Mouse (Mus musculus) limb, embryonic 13.5 days (tissue): ENCODE results near the gene Ppme1. TPM values are rescaled to one million over a fixed set of nuclear protein-coding genes. Genes with fewer than 3 reads are reported as not detected.

ENCODE experiments used
- ATAC-seq: fragments of 200-750 bp; cut with Nextera tagmentation; 2 replicates; pipeline ENCODE4 v1.8.0; 2017; ENCODE audit warnings: low read depth, moderate number of reproducible peaks, moderate TSS enrichment; ENCODE audit not compliant: low FRiP score
- H3K27ac ChIP-seq: fragments of 300-500 bp; sonication (generic); 2 replicates; pipeline ENCODE4 v1.5.1; 2015; ENCODE audit warnings: inconsistent platforms, mild to moderate bottlenecking, moderate library complexity
- H3K27me3 ChIP-seq: fragments of 300-500 bp; sonication (generic); 2 replicates; pipeline ENCODE4 v1.6.1; 2015; ENCODE audit warnings: mild to moderate bottlenecking, inconsistent platforms
- H3K36me3 ChIP-seq: fragments of 300-500 bp; sonication (generic); 2 replicates; pipeline ENCODE4 v1.6.1; 2015; ENCODE audit warnings: inconsistent platforms, mild to moderate bottlenecking, moderate library complexity
- H3K4me1 ChIP-seq: fragments of 300-500 bp; sonication (generic); 2 replicates; pipeline ENCODE4 v1.6.1; 2015; ENCODE audit warnings: inconsistent platforms
- H3K4me2 ChIP-seq: fragments of 300-500 bp; sonication (generic); replicated peaks from 2 replicates; pipeline ENCODE4 v1.6.1; 2015; ENCODE audit warnings: inconsistent platforms, mild to moderate bottlenecking, moderate library complexity
- H3K4me3 ChIP-seq: fragments of 300-500 bp; sonication (generic); 2 replicates; pipeline ENCODE4 v1.5.1; 2015; ENCODE audit warnings: moderate library complexity, mild to moderate bottlenecking, inconsistent platforms
- H3K9ac ChIP-seq: fragments of 300-500 bp; sonication (generic); 2 replicates; pipeline ENCODE4 v1.6.1; 2015; ENCODE audit warnings: mild to moderate bottlenecking, inconsistent platforms
- H3K9me3 ChIP-seq: fragments of 300-500 bp; sonication (generic); 2 replicates; pipeline ENCODE4 v1.6.1; 2016; ENCODE audit warnings: inconsistent platforms
- WGBS: fragments of 180-500 bp; shearing (Covaris S2); methylation state at CpG from one replicate; pipeline ENCODE4 v1.1.7; 2015; 5-methylcytosine and 5-hydroxymethylcytosine counted together
- polyA plus RNA-seq: library from polyadenylated mRNA; unstranded; fragments of >200 nt; fragmentation: Nextera tagmentation; extraction: Ambion mirVana; gene quantifications from 2 replicates; pipeline ENCODE4 v1.2.1, GENCODE M21; 2015

Ppme1 gene
- polyA plus RNA-seq, 1 experiment from 2014 or later, result 53.6 TPM

- 97% methylated on average over 5 of the region's 5 CpGs for WGBS
- Histone ChIP-seq H3K4me3 (no peak overlapping the region), H3K27ac (no peak overlapping the region), H3K27me3 (no peaks in the 10 kb centered on the region), H3K9ac (no peak overlapping the region), H3K4me2 (no peak overlapping the region), H3K9me3 (no peaks in the 10 kb centered on the region), H3K36me3 (peaks cover 64% of the 10 kb centered on the region), H3K4me1 (no peaks in the 10 kb centered on the region)
- ATAC-seq, result no peak
Measured at GRCm38 (mm10) chr7:100317534-100317933, 54.6 kb downstream of the Ppme1 start.

GRCm38 (mm10) chr7:100316924-100317323 is 55.2 kb downstream of the Ppme1 start:
- ATAC-seq, result no peak
- peaks cover 65% of the 10 kb centered on the region for H3K36me3 ChIP-seq
- H3K4me3 ChIP-seq, result no peak overlapping the region
- H3K4me1 ChIP-seq, result no peaks in the 10 kb centered on the region
- no peaks in the 10 kb centered on the region for H3K9me3 ChIP-seq
- no peaks in the 10 kb centered on the region for H3K27me3 ChIP-seq
- H3K4me2 ChIP-seq, result no peak overlapping the region
- H3K27ac ChIP-seq, result no peak overlapping the region
- no peak overlapping the region for H3K9ac ChIP-seq
- WGBS, result 91% methylated on average over 8 of the region's 8 CpGs

- peaks cover 55% of the 10 kb centered on the region for H3K36me3 ChIP-seq
- H3K9ac ChIP-seq, result no peak overlapping the region
- no peaks in the 10 kb centered on the region for H3K27me3 ChIP-seq
- no peaks in the 10 kb centered on the region for H3K9me3 ChIP-seq
- no peak overlapping the region for H3K27ac ChIP-seq
- no peak for ATAC-seq
- H3K4me1 ChIP-seq, result peaks cover 25% of the 10 kb centered on the region
- 84% methylated on average over 4 of the region's 4 CpGs for WGBS
- H3K4me2 ChIP-seq, result no peak overlapping the region
- no peak overlapping the region for H3K4me3 ChIP-seq
Measured at GRCm38 (mm10) chr7:100312716-100313115, 59.4 kb downstream of the Ppme1 start.

GRCm38 (mm10) chr7:100310290-100310689 is 61.8 kb downstream of the Ppme1 start:
- 75% methylated on average over 12 of the region's 12 CpGs for WGBS
- Histone ChIP-seq H3K27me3 (no peaks in the 10 kb centered on the region), H3K9me3 (no peaks in the 10 kb centered on the region), H3K4me2 (no peak overlapping the region), H3K27ac (peak overlapping the region; percentile 39; the same call in 1 of the 2 replicates), H3K4me1 (peaks cover 25% of the 10 kb centered on the region), H3K4me3 (no peak overlapping the region), H3K36me3 (peaks cover 31% of the 10 kb centered on the region), H3K9ac (no peak overlapping the region)
- ATAC-seq, result no peak

GRCm38 (mm10) chr7:100309679-100310078 is 62.4 kb downstream of the Ppme1 start:
- WGBS, result 57% methylated on average over 6 of the region's 6 CpGs
- Histone ChIP-seq H3K4me3 (no peak overlapping the region), H3K9ac (no peak overlapping the region), H3K4me2 (no peak overlapping the region), H3K36me3 (peaks cover 25% of the 10 kb centered on the region), H3K4me1 (peaks cover 25% of the 10 kb centered on the region), H3K27me3 (no peaks in the 10 kb centered on the region), H3K9me3 (no peaks in the 10 kb centered on the region), H3K27ac (peak overlapping the region; percentile 45; the same call in 1 of the 2 replicates)
- no peak for ATAC-seq

- Histone ChIP-seq H3K4me3 (no peak overlapping the region), H3K36me3 (peaks cover 24% of the 10 kb centered on the region), H3K4me1 (peaks cover 25% of the 10 kb centered on the region), H3K9me3 (no peaks in the 10 kb centered on the region), H3K9ac (no peak overlapping the region), H3K27me3 (no peaks in the 10 kb centered on the region), H3K4me2 (no peak overlapping the region), H3K27ac (peak overlapping the region; percentile 52; the same call in 1 of the 2 replicates)
- no peak; the same call in 1 of the 2 replicates for ATAC-seq
- WGBS, result 56% methylated on average over 1 of the region's 1 CpGs
Measured at GRCm38 (mm10) chr7:100309216-100309615, 62.9 kb downstream of the Ppme1 start.

GRCm38 (mm10) chr7:100307872-100308653 is 64.0 kb downstream of the Ppme1 start:
- no peak overlapping the region for H3K4me3 ChIP-seq
- peaks cover 25% of the 10 kb centered on the region for H3K4me1 ChIP-seq
- H3K9me3 ChIP-seq, result no peaks in the 10 kb centered on the region
- H3K36me3 ChIP-seq, result peaks cover 18% of the 10 kb centered on the region
- ATAC-seq, result no peak
- no peak overlapping the region for H3K9ac ChIP-seq
- no peak overlapping the region for H3K4me2 ChIP-seq
- WGBS, result 55% methylated on average over 6 of the region's 6 CpGs
- H3K27me3 ChIP-seq, result no peaks in the 10 kb centered on the region
- H3K27ac ChIP-seq, result no peak overlapping the region

- H3K4me1 ChIP-seq, result peaks cover 23% of the 10 kb centered on the region
- no peak for ATAC-seq
- WGBS, result 90% methylated on average over 9 of the region's 9 CpGs
- H3K9me3 ChIP-seq, result no peaks in the 10 kb centered on the region
- no peak overlapping the region for H3K4me3 ChIP-seq
- peaks cover 16% of the 10 kb centered on the region for H3K36me3 ChIP-seq
- no peak overlapping the region for H3K27ac ChIP-seq
- no peaks in the 10 kb centered on the region for H3K27me3 ChIP-seq
- H3K4me2 ChIP-seq, result no peak overlapping the region
- no peak overlapping the region for H3K9ac ChIP-seq
Measured at GRCm38 (mm10) chr7:100305894-100306293, 66.2 kb downstream of the Ppme1 start.

- peaks cover 21% of the 10 kb centered on the region for H3K36me3 ChIP-seq
- peak overlapping the region; percentile 6; the same call in 1 of the 2 replicates for H3K27ac ChIP-seq
- 0 out of 2 replicates have a peak, but pooled peaks have one; percentile 20 for ATAC-seq
- no peak overlapping the region for H3K9ac ChIP-seq
- WGBS, result 65% methylated on average over 4 of the region's 4 CpGs
- no peaks in the 10 kb centered on the region for H3K27me3 ChIP-seq
- peaks cover 22% of the 10 kb centered on the region for H3K4me1 ChIP-seq
- no peak overlapping the region for H3K4me3 ChIP-seq
- H3K9me3 ChIP-seq, result no peaks in the 10 kb centered on the region
- H3K4me2 ChIP-seq, result no peak overlapping the region
Measured at GRCm38 (mm10) chr7:100302316-100302715, 69.8 kb downstream of the Ppme1 start.

GRCm38 (mm10) chr7:100301390-100301789 is 70.7 kb downstream of the Ppme1 start:
- 77% methylated on average over 3 of the region's 3 CpGs for WGBS
- no peak overlapping the region for H3K9ac ChIP-seq
- no peak overlapping the region for H3K4me3 ChIP-seq
- ATAC-seq, result no peak
- H3K9me3 ChIP-seq, result no peaks in the 10 kb centered on the region
- no peaks in the 10 kb centered on the region for H3K27me3 ChIP-seq
- no peak overlapping the region for H3K4me2 ChIP-seq
- H3K36me3 ChIP-seq, result peaks cover 26% of the 10 kb centered on the region
- peaks cover 29% of the 10 kb centered on the region for H3K4me1 ChIP-seq
- no peak overlapping the region for H3K27ac ChIP-seq

GRCm38 (mm10) chr7:100298861-100299510 is 73.1 kb downstream of the Ppme1 start:
- Histone ChIP-seq H3K4me2 (no peak overlapping the region), H3K4me1 (peaks cover 29% of the 10 kb centered on the region), H3K27me3 (no peaks in the 10 kb centered on the region), H3K36me3 (peaks cover 41% of the 10 kb centered on the region), H3K27ac (peak overlapping the region; percentile 35; the same call in 1 of the 2 replicates), H3K9ac (no peak overlapping the region), H3K9me3 (no peaks in the 10 kb centered on the region), H3K4me3 (no peak overlapping the region)
- ATAC-seq, result peak; percentile 33; the same call in 1 of the 2 replicates
- WGBS, result 49% methylated on average over 14 of the region's 14 CpGs

GRCm38 (mm10) chr7:100296699-100297098 is 75.4 kb downstream of the Ppme1 start:
- no peaks in the 10 kb centered on the region for H3K9me3 ChIP-seq
- H3K4me1 ChIP-seq, result peaks cover 29% of the 10 kb centered on the region
- H3K27me3 ChIP-seq, result no peaks in the 10 kb centered on the region
- no peak for ATAC-seq
- H3K9ac ChIP-seq, result no peak overlapping the region
- peak overlapping the region; percentile 72; the same call in 1 of the 2 replicates for H3K27ac ChIP-seq
- 57% methylated on average over 6 of the region's 6 CpGs for WGBS
- H3K4me2 ChIP-seq, result no peak overlapping the region
- no peak overlapping the region for H3K4me3 ChIP-seq
- peaks cover 50% of the 10 kb centered on the region for H3K36me3 ChIP-seq
